Mouse (Mus musculus) forebrain, postnatal 0 days (tissue): ENCODE measurements around the gene Camk2n2. TPM values are rescaled to one million over a fixed set of nuclear protein-coding genes. Genes with fewer than 3 reads are reported as not detected.

Experiments
- ATAC-seq: fragments of 200-750 bp; cut with Nextera tagmentation; 2 replicates; pipeline ENCODE4 v1.8.0; 2017; ENCODE audit warnings: mild to moderate bottlenecking, moderate library complexity
- DNase-seq: peaks from one replicate; pipeline ENCODE4 v3.0.0-alpha.2; 2015
- H3K27ac ChIP-seq: fragments of 300-500 bp; sonication (generic); 2 replicates; pipeline ENCODE4 v1.5.1; 2014; ENCODE audit warnings: low read depth, mild to moderate bottlenecking, antibody characterized with exemption, low read length, moderate library complexity, mixed read lengths
- H3K27me3 ChIP-seq: fragments of 300-500 bp; sonication (generic); 2 replicates; pipeline ENCODE4 v1.6.1; 2014; ENCODE audit warnings: mild to moderate bottlenecking, low read length, mixed read lengths; ENCODE audit not compliant: insufficient read depth
- H3K36me3 ChIP-seq: fragments of 300-500 bp; sonication (generic); 2 replicates; pipeline ENCODE4 v1.6.1; 2014; ENCODE audit warnings: mild to moderate bottlenecking, moderate library complexity; ENCODE audit not compliant: insufficient read depth
- H3K4me1 ChIP-seq: fragments of 300-500 bp; sonication (generic); 2 replicates; pipeline ENCODE4 v1.6.1; 2014; ENCODE audit warnings: antibody characterized with exemption; ENCODE audit not compliant: insufficient read depth
- H3K4me2 ChIP-seq: fragments of 300-500 bp; sonication (generic); 2 replicates; pipeline ENCODE4 v1.6.1; 2014; ENCODE audit warnings: low read depth, mild to moderate bottlenecking, moderate library complexity
- H3K4me3 ChIP-seq: fragments of 300-500 bp; sonication (generic); 2 replicates; pipeline ENCODE4 v1.5.1; 2014; ENCODE audit warnings: low read depth, low read length, mixed read lengths
- H3K9ac ChIP-seq: fragments of 300-500 bp; sonication (generic); 2 replicates; pipeline ENCODE4 v1.6.1; 2014; ENCODE audit warnings: mild to moderate bottlenecking
- H3K9me3 ChIP-seq: fragments of 300-500 bp; sonication (generic); 2 replicates; pipeline ENCODE4 v1.6.1; 2016; ENCODE audit warnings: low read length
- CTCF ChIP-seq: sonication (generic); IDR thresholded peaks from 2 replicates; pipeline ENCODE4 v1.5.1; 2016; ENCODE audit warnings: antibody characterized with exemption, control low read depth, low read depth
- WGBS: fragments of 180-500 bp; shearing (Covaris S2); extraction: QIAGEN DNeasy Blood & Tissue Kit; methylation state at CpG from one replicate; pipeline ENCODE4 v1.1.7; 2014; 5-methylcytosine and 5-hydroxymethylcytosine counted together
- polyA plus RNA-seq: library from polyadenylated mRNA; unstranded; fragments of >200 nt; fragmentation: Nextera tagmentation; extraction: Ambion mirVana; gene quantifications from 2 replicates; pipeline ENCODE4 v1.2.1, GENCODE M21; 2015
- total RNA-seq: library from RNA; depleted of rRNA; stranded (reverse); fragments of >200 nt; gene quantifications from 2 replicates; pipeline ENCODE4 v1.2.3, GENCODE M21; 2014

Gene Camk2n2
- total and polyA plus RNA-seq, 2 experiments from 2014 or later = 51.0 to 57.0 TPM

- Histone ChIP-seq H3K36me3 (no peaks in the 10 kb centered on the region; the same call in 1 of the 2 replicates), H3K9ac (no peak overlapping the region), H3K4me2 (peak overlapping the region; percentile 91), H3K27ac (peak overlapping the region; percentile 79), H3K4me1 (peaks cover 5% of the 10 kb centered on the region; the same call in 1 of the 2 replicates), H3K9me3 (no peaks in the 10 kb centered on the region), H3K4me3 (peak overlapping the region; percentile 57), H3K27me3 (no peaks in the 10 kb centered on the region)
- ATAC-seq (peak; percentile 87), DNase-seq (peak; percentile 84)
- no peak for TF ChIP-seq CTCF
- WGBS = 28% methylated on average over 11 of the region's 11 CpGs
Observed at GRCm38 (mm10) chr16:20628871-20629391, 7.8 kb upstream of the Camk2n2 start.

- ATAC-seq = no peak
- H3K4me3 ChIP-seq = no peak overlapping the region
- DNase-seq = no peak
- H3K27ac ChIP-seq = no peak overlapping the region
- H3K9ac ChIP-seq = no peak overlapping the region
- H3K4me2 ChIP-seq = no peak overlapping the region
- TF ChIP-seq CTCF = no peak
- no peaks in the 10 kb centered on the region for H3K27me3 ChIP-seq
- 14% methylated on average over 2 of the region's 2 CpGs for WGBS
- peaks cover 5% of the 10 kb centered on the region; the same call in 1 of the 2 replicates for H3K4me1 ChIP-seq
- H3K9me3 ChIP-seq = no peaks in the 10 kb centered on the region
- no peaks in the 10 kb centered on the region for H3K36me3 ChIP-seq
Observed at GRCm38 (mm10) chr16:20623211-20623610, 2.1 kb upstream of the Camk2n2 start.

GRCm38 (mm10) chr16:20621991-20622685 is 1.1 kb upstream of the Camk2n2 start:
- ATAC-seq (peak; percentile 73), DNase-seq (peak; percentile 80)
- H3K4me1 ChIP-seq = peaks cover 5% of the 10 kb centered on the region; the same call in 1 of the 2 replicates
- peak overlapping the region; percentile 90 for H3K4me2 ChIP-seq
- 5% methylated on average over 37 of the region's 37 CpGs for WGBS
- no peaks in the 10 kb centered on the region for H3K9me3 ChIP-seq
- no peak for TF ChIP-seq CTCF
- peak overlapping the region; percentile 90 for H3K27ac ChIP-seq
- peaks cover 5% of the 10 kb centered on the region; the same call in 1 of the 2 replicates for H3K36me3 ChIP-seq
- peak overlapping the region; percentile 87 for H3K9ac ChIP-seq
- H3K27me3 ChIP-seq = no peaks in the 10 kb centered on the region
- H3K4me3 ChIP-seq = peak overlapping the region; percentile 76

DNA sequence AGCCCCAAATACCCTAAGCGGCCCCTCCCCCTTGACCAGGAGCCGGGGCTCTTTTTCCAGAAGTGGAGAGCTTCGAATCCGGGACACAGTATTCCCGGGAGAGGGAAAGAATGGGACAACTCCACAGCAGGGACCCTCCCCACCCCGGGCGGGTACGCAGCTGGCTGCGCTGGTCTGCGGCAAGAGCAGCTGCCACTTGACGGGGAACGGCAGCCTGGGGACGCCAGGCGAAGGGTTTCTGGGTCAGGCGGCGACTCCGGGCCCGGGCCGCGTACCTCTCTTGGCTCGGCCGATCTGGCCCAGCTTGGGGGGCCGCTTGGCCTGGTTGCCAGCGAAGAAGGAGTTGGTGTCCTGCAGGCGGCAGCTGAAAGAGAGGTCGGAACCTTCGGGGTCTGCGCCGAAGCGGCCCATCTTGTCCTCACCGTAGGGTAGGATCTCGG is 316 bp downstream of the Camk2n2 start:
- Histone ChIP-seq H3K36me3 (peaks cover 5% of the 10 kb centered on the region; the same call in 1 of the 2 replicates), H3K9ac (peak overlapping the region; percentile 87), H3K9me3 (no peaks in the 10 kb centered on the region), H3K4me3 (peak overlapping the region; percentile 76), H3K27me3 (no peaks in the 10 kb centered on the region), H3K27ac (peak overlapping the region; percentile 90), H3K4me1 (peaks cover 5% of the 10 kb centered on the region; the same call in 1 of the 2 replicates), H3K4me2 (peak overlapping the region; percentile 90)
- DNase-seq = peak; percentile 62
- no peak for TF ChIP-seq CTCF
- ATAC-seq = peak; percentile 8
- under 1% methylated on average over 32 of the region's 32 CpGs for WGBS

DNA sequence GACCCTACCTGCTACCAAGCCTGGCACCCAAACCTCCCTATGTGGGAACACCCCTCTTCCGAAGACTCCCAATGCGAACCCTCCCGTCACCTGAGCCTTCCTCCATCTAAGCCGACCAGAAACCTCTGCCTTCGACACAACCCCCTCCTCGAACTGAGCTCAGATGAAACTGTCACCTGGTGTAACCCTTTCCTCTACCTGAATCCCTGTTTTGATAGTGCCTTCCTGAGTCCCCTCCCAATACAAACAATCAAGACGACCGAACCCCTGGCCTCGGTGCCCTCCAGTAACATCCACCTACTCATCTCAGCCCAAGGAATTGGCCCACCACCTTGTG is 720 bp downstream of the Camk2n2 start:
- Histone ChIP-seq H3K4me2 (peak overlapping the region; percentile 90), H3K27me3 (no peaks in the 10 kb centered on the region), H3K36me3 (peaks cover 5% of the 10 kb centered on the region; the same call in 1 of the 2 replicates), H3K9me3 (no peaks in the 10 kb centered on the region), H3K27ac (peak overlapping the region; percentile 90), H3K4me3 (peak overlapping the region; percentile 76), H3K4me1 (peaks cover 5% of the 10 kb centered on the region; the same call in 1 of the 2 replicates), H3K9ac (peak overlapping the region; percentile 87)
- WGBS = 0% methylated on average over 9 of the region's 9 CpGs
- no peak for TF ChIP-seq CTCF
- DNase-seq (peak; percentile 43), ATAC-seq (peak; percentile 2; the same call in 1 of the 2 replicates)

DNA sequence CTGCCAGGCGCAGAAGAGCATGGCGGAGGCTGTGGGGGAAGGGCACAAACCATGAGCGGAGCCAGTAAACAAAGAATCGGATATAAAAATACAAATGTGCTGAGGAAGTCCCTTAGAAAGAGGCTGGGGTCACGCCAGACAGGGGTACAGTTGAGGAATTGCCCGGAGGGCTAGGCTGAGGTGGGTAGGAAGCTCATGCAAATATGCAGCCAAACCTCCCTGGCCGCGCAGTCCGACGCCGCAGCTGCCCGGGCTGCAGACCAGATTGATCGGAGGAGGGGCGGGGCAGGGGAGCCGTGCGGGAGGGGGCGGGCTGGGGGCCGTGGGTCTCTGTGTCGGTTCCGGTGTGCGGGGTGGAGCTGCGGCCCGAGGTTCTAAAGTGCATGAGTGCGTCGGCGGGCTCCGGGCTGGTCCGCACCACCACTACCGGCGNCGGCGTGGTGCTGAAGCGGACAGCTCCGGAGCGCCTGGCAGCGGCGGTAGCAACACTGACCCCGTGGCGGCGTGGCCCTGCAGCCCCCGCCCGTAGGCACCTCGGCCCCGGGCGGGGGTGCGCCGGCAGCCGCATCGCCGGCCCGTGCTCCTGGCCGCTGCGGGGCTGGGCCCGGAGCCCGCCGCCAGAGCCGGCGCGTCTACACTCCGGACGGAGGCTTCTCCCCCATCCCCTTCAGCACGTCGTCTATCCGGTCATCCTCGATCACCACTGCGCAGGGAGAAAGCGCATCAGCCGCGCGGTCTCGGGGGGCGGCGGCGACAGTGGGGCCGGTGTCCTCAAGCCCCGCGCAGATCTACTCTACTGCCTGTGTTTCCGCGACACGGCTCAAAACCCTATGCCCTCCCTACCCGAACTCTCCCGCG is 1.3 kb downstream of the Camk2n2 start:
- no peak for TF ChIP-seq CTCF
- Histone ChIP-seq H3K36me3 (peaks cover 5% of the 10 kb centered on the region; the same call in 1 of the 2 replicates), H3K27me3 (no peaks in the 10 kb centered on the region), H3K27ac (peak overlapping the region; percentile 90), H3K9me3 (no peaks in the 10 kb centered on the region), H3K4me2 (peak overlapping the region; percentile 90), H3K9ac (peak overlapping the region; percentile 87), H3K4me3 (peak overlapping the region; percentile 76), H3K4me1 (peaks cover 5% of the 10 kb centered on the region; the same call in 1 of the 2 replicates)
- 1% methylated on average over 65 of the region's 83 CpGs for WGBS
- peak; percentile 5 for ATAC-seq
- peak; percentile 48 for DNase-seq
